Mouse (Mus musculus): ENCODE results near the gene Slco1a4. TPM values are rescaled to one million over a fixed set of nuclear protein-coding genes. Genes with fewer than 3 reads are reported as not detected.

The Slco1a4 gene
- polyA plus RNA-seq (2012; ENCODE audit: low replicate concordance), result not detected in 2 replicates

DNA sequence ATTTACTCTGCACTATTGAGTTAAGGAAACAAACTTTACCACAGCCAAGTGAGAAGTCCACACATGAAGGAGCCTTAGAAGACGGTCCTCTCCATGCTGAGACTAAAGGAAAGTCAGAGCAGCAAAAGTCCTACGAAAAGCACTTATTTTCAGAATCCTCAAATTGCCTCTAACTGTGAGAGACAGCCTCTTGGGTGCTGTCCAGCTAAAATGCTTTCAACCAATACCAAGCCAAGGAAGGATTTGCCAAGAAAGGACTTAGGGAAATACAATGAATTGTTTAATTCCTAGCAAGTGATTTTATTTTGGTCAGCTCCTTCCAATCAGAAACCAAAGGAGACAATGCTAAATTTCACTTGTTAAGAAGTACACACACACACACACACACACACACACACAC lies at the start of gene Slco1a4:
Gene Slco1a4, minus strand, starts transcription at position 115 of the 400 bp plus-strand sequence.

DNA sequence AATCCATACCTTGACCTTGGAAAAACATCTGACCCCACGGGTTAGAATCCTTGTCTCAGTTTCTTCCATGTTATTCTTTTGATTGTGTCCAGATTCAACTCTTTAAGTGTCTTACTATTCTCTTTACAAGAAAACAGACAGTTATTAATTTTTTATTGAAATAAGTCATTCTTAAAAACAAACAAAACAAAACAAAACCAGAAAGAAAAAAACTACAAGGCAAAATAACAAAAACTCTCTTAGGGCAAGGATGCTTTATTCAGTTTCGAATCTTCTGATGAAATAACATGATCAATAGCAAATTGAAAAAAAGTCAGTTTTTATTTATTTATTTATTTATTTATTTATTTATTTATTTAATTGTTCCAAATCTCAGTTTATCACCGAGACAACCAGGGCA lies 82.3 kb downstream of the Slco1a4 start, which contains the start of gene Gm5724:
Gene Gm5724, minus strand, starts transcription at position 101 of the 400 bp plus-strand sequence.

Other genes with a start within 250 kb of the Slco1a4 start
- not detected in 2 replicates for gene Slco1b2, start 226.7 kb downstream of the Slco1a4 start, polyA plus RNA-seq (2012; ENCODE audit: low replicate concordance)
- not detected in 2 replicates for gene Gm5724, start 82.4 kb downstream of the Slco1a4 start, polyA plus RNA-seq (2012; ENCODE audit: low replicate concordance)
- gene Slco1a1, start 90.8 kb upstream of the Slco1a4 start, polyA plus RNA-seq (2012; ENCODE audit: low replicate concordance), result not detected in 2 replicates
- gene Gm6614, start 155.2 kb upstream of the Slco1a4 start, polyA plus RNA-seq (2012; ENCODE audit: low replicate concordance), result not detected in 2 replicates